Mouse (Mus musculus) left cerebral cortex, postnatal 25 days (tissue): ENCODE results near the gene Slc16a9. TPM values are rescaled to one million over a fixed set of nuclear protein-coding genes. Genes with fewer than 3 reads are reported as not detected.

Experiments
- DNase-seq, 2 experiments: peaks; one replicate each; pipeline ENCODE4 v3.0.0; 2022; ENCODE audit warnings: low spot score in 2 of 2, mixed read lengths in 1 of 2
- intact Hi-C: fragments of 180-260 bp; cut with DNase I; formaldehyde crosslinking; loops from one replicate; pipeline ENCODE4 v1.15.1; 2025
- total RNA-seq, 2 experiments: library from RNA; stranded (reverse); gene quantifications; 2 replicates each; pipeline ENCODE4 v1.2.3; 2021

The Slc16a9 gene
- total RNA-seq, 2 experiments from 2014 or later, result 1.6 to 2.5 TPM

DNA sequence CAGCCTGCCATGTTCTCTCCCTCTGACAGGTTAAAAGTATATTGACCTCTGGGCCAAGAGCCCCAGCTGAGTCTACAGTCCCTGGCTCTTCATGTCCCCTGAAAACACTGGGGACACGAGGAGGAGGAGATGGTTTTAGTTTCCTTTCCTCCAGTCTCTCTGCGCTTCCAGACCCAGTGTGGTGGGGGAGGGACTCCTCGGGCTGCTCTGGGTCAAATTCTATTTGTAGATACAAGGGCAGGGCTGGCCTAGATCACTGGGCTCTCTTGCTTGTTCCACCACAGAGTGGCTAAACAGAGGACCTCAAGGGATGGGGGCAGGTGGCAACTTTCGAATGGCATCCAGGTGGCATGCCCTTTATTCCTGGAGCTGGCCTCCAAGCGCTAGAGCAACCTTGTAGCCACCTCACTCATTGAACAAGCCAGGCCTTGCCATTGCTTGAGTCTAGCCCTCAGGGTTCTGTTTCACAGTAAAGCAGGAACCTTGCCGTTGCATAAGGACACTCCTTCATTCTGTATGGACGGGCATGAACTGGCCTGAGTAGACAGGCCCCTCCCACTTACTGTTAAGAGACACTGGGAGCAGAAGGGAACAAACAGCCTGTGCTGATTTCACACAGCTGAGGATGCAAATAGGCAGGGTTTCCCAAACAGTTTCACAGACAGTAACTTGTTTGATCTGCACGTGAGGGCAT is 2.0 kb upstream of the Slc16a9 start:
- no peak for DNase-seq
- intact Hi-C loops, result no loop called here

GRCm38 (mm10) chr10:70245559-70245945 is 652 bp downstream of the Slc16a9 start:
- intact Hi-C loops, result no loop called here
- DNase-seq, result no peak

- DNase-seq, result no peak
These were observed 1.2 kb downstream of the Slc16a9 start for GRCm38 (mm10) chr10:70246076-70246475.

DNA sequence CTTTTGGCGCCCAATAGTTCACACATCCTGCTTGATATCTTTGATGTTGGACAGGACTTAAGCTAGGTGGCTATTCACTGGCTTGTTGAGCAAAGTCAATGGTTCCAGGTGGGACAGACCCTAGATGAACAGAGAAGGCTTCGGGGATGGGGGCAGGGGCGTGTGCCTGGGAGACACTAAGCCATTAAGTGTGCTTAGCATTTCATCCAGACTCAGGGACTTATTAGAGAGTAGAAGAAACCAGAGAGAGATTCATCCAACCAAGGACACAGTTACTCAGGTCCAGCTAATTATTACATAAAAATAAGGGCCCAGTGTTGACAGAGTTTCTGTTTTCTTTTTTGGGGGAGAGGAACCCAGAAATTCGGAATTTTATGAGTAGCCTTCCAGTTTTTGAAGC is 5.5 kb downstream of the Slc16a9 start:
- intact Hi-C loops, result no loop called here
- no peak for DNase-seq

More at GRCm38 (mm10) chr10:70246076-70246475, 1.2 kb downstream of the Slc16a9 start:
- intact Hi-C loops, result no loop called here

GRCm38 (mm10) chr10:70250766-70251165 is 5.9 kb downstream of the Slc16a9 start:
- intact Hi-C loops, result no loop called here
- DNase-seq, result no peak

DNA sequence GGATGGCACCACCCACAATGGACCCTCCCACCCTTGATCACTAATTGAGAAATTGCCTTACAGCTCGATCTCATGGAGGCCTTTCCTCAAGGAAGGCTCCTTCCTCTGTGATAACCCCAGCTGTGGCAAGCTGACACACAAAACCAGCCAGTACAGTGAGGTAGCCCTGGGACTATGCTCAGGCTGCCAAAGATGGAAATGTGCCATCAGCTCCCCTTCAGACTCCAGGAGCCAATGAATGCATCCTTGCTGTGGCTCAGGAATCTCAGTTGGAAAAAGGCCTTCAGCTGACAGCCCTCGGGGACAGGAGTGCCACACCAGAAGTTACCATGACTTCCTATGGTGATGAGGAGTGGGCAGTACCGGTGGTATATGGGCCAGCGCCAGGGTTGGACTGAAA is 9.8 kb downstream of the Slc16a9 start:
- DNase-seq, result no peak
- intact Hi-C loops, result no loop called here

DNA sequence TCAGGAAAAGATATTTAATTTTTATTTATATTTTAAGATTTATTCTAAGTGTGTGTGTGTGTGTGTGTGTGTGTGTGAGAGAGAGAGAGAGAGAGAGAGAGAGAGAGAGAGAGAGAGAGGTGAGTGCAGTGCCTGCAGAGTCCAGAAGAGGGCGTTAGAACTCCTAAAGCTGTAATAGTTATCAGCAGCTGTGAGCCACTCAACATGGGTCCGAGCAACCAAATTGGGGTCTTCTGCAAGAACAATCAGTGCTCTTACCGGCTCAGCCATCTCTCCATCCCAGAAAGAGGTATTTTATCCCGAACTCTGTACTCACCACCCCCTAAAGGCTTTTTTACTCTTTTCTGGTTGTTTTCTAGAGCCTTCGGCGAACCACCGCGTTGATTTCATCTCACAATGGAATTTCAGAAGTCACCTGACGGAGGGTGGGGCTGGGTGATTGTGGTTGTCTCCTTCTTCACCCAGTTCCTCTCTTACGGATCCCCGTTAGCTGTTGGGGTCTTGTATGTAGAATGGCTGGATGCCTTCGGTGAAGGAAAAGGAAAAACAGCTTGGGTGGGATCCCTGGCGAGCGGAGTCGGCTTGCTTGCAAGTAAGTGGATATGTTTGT is 10.8 kb downstream of the Slc16a9 start:
- intact Hi-C loops, result no loop called here
- DNase-seq, result no peak

GRCm38 (mm10) chr10:70257029-70257428 is 12.1 kb downstream of the Slc16a9 start:
- no peak for DNase-seq
- intact Hi-C loops, result no loop called here

DNA sequence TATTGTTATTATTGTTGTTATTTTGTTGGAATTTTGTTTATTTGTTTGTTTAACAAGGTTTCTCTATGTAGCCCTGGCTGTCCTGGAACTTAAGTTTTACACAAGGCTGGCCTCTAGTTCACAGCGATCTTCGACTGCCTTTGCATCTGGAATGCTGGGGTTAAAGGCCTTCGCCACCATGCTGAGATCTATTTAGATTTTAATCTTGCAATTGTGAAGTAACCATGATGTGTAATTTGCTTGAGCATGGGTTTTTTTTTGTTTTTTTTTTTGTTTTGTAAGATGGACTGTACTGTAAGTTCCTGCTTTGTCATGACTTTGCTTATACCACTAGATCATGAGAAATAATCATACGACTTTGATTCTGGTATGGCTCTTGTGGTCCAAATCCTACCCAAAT is 16.0 kb downstream of the Slc16a9 start:
- intact Hi-C loops, result no loop called here

GRCm38 (mm10) chr10:70262051-70262450 is 17.2 kb downstream of the Slc16a9 start:
- no peak for DNase-seq
- intact Hi-C loops, result no loop called here

More for the DNA sequence above, 16.0 kb downstream of the Slc16a9 start:
- no peak for DNase-seq

DNA sequence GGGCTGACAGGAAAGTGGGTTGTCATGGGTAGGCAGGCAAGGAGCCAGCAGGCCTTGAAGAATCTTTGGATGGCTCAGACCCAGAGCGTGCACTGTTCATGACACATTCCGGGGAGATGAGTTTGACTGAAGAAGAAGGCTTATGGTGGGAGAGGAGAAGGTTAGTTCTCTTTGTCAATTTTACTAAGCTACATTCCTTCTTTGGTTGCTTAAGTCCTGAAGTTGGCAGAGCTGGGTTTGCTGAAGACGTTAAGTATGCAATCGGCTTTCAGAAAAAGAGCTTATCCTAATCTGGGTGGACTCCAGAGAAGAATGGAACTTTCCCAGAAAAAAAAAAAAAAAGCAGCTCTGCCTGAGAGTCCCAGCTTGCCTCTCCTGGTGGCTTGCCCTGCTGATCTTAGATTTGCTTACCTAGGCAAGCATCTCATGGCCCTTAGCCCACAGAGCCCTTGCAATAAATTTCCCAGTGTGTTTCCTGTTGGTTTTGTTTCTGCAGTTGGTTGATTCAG is 18.8 kb downstream of the Slc16a9 start:
- intact Hi-C loops, result no loop called here
- DNase-seq, result peak in 1 of 2 experiments; percentile 10

DNA sequence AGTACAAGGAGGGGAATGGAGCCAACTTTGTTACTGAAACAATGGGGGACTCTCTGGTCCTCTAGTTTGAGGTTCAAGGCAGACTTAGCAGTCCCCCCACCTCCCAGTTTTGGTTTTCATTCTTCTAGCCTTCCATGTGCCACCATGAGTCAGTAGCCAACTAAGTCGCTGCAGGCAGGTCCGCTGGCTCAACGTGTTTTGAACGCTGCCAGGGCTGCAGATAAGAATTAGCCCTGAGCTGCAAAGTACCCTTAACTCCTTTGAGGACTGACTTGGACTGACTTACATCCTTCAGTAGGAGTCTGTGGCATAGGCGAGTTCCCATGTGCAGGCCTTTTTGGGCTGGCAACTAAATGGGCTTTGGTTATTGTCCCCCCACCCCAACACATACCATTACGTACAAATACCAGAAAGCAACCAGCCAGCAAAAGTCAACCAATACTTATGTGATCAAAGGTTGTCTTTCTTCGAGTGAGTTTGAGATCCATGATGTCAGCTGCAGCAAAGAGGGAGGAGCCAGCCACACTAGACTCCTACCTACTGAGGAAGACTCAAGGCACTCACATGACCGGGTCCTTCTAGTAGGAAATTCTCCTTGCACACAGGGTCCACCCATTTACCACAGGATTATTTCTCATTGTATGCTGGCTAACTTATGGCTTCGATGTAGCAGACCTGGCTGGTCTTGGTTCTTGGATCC is 19.6 kb downstream of the Slc16a9 start:
- intact Hi-C loops, result no loop called here
- DNase-seq, result no peak

DNA sequence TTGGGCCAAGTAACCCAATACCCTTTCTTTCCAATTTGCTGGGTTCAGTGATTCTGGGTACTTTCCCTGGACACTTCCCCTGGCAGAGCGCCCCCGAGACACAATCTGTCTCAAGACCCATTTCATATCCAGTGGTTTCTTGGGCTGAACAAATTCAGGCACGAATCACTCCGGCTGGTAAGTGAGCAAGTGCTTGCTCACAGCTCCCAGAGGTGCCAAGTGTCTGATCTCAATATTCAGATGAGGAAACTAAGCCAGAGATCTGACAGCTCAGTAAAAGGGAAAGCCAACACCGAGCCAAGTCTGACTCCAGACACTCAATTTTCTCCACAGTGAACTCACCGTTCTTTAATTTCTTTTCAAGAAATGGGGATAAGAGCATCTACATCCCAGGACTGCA is 21.6 kb downstream of the Slc16a9 start:
- intact Hi-C loops, result no loop called here
- peak in 1 of 2 experiments; percentile 65 for DNase-seq

DNA sequence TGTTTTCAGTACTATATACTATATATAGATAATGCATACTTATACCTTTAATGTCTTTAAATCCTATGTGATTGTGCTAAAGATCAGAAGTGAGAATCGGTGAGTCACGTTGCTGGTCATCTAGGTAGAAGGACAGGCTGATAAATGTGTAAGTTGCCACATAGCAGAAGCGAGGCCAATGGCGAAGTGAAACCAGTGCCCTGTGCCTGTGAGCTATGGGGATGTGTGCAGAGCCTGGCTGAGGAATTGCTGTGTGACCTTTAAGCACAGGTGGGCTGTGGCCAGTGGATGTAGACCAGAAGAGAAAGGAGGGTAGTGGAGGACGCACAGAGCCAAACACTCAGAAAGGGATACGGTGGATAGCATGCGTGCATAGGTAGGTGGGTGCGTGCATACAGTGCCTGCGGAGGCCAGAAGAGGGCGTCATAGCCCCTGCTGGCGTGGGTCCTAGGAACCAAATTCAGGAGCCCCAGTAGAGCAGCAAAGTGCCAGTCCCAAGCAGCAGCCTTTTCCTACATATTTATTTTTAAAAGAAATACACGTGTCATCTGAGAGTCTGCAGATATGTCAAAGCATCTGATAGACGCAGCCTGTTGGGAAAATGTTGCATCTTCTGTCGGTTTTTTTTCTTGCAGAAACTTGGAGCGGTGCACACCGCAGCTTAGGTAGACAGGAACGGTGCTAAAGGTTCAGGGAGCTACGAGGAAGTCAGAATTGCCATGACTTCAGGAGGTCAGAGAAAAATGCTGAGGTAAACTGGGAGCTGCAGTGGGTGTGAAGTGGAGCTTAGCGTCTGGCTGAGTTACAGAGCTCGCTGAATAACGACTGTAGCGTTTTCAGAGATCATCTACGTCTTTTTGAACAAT is 23.9 kb downstream of the Slc16a9 start:
- intact Hi-C loops, result no loop called here
- no peak for DNase-seq

DNA sequence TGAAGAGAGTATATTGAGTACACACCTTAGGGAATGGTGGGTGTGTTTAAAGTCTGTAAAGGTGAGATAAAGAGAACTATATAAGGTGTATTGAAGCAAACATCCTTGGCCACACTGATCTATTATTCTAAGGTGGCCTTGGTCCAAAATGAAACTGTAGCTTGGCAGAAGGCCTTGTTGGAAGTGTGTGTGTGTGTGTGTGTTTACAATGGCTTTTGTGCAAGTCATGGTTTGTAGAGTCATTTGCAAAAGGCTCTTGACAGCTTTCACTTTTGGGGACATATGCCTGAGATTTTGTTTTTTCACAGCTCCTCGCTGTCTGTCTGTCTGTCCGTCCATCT is 24.5 kb downstream of the Slc16a9 start:
- intact Hi-C loops, result no loop called here

GRCm38 (mm10) chr10:70276678-70277077 is 31.8 kb downstream of the Slc16a9 start:
- no peak for DNase-seq
- intact Hi-C loops, result no loop called here

More for the DNA sequence above, 24.5 kb downstream of the Slc16a9 start:
- DNase-seq, result no peak

DNA sequence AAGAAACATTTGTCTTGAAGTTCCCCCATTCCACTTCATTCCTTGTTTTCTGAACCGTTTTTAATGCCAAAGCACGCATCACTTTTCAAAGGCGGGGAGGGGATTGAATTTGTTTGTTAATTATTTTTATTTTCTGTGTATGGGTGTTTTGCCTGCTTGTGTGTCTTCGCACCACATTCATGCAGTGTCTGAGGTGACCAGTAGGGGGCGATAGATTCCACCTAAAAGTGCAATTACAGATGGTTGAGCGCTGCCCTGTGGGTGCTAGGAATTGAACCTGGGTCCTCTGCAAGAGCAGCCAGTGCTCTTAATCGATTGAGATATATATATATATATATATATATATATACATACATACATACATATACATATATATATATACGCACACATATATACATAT is 34.4 kb downstream of the Slc16a9 start:
- DNase-seq, result no peak
- intact Hi-C loops, result no loop called here

DNA sequence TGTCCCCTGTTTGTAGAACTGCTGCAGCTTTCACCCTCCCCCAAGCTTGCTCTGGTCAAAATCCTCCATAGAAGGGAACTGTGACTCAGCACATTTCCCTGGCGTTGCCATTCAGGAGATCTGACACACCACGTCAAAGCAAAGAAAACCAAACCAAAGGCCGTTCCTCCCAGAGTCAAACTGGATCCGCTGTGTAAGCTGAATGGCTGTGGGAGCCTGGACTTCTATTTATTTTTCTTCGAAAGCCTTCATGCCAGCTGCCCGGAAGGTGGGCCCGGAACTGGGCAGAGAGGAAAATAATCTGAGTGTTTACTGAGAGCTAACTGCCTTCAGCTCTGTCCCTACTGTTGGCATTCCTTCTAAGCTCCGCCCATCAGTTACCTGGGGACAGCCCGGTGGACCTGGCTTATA is 42.9 kb downstream of the Slc16a9 start:
- intact Hi-C loops, result no loop called here
- DNase-seq, result peak in 1 of 2 experiments; percentile 25

- intact Hi-C loops, result no loop called here
- DNase-seq, result no peak
These were observed 43.8 kb downstream of the Slc16a9 start for GRCm38 (mm10) chr10:70288406-70289327.
